Mouse (Mus musculus): ENCODE data around the gene Exoc3l. TPM values are rescaled to one million over a fixed set of nuclear protein-coding genes. Genes with fewer than 3 reads are reported as not detected.

The Exoc3l gene
- total and polyA plus RNA-seq, 2 experiments from 2014 or later: 2.4 to 8.0 TPM

DNA sequence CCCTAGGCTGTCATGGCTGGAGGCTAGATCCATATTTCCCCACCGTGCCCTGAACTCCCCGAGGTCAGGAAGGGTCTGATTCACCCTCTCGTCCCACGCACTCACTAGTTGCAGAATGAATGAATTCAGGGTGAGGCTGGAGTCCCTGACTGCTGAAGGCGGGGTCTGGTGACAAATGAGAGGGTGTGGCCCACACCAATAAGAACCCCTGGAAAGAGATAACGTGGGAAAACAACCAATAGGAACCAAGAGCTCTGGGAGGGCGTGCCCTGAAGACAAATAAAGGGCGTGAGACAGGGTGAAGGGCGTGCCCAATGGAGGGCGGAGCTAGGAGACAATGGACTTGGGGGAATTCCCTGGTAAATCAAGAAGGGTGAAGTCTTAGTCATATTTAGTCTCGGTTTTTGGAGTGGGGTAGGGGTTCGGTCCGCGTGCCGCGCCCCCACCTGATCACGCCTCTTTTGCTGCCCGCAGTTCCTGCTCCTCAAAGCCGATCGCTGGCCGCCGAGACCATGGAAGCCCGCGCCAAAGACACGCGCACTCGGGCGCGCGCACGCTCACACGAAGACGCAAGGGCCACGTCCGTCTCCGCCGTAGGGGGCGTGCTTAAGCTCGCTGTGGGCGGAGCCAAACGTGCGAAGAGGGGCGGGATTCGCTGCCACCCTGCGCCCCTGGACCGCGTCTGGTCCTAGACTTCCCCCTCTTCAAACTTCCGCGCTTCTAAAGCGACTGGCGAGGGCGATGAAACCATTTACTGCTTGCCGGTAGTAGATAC lies 6.8 kb downstream of the Exoc3l start:
- Histone ChIP-seq H3K27me3 (ENCODE audit: insufficient read depth, low read length) (no peaks in the 10 kb centered on the region), H3K36me3 (ENCODE audit: insufficient read depth, low read length) (no peaks in the 10 kb centered on the region), H3K4me2 (ENCODE audit: low read depth, low read length) (peak overlapping the region; percentile 72), H3K27ac (peak overlapping the region; percentile 94), H3K9me3 (ENCODE audit: low read length) (no peaks in the 10 kb centered on the region), H3K4me3 (ENCODE audit: low read length) (peak overlapping the region; percentile 54), H3K9ac (replicated peaks; ENCODE audit: low read length) (peak overlapping the region; percentile 74), H3K4me1 (ENCODE audit: insufficient read depth, low read length) (peaks cover 18% of the 10 kb centered on the region; the same call in 1 of the 2 replicates)
- 1% methylated on average over 53 of the region's 53 CpGs for WGBS
- DNase-seq (ENCODE audit: low spot score) (peak; percentile 99), ATAC-seq (peak; percentile 93)
- TF ChIP-seq CTCF (IDR thresholded peaks at IDR 0.05; ENCODE audit: low read depth): peak; percentile 53

DNA sequence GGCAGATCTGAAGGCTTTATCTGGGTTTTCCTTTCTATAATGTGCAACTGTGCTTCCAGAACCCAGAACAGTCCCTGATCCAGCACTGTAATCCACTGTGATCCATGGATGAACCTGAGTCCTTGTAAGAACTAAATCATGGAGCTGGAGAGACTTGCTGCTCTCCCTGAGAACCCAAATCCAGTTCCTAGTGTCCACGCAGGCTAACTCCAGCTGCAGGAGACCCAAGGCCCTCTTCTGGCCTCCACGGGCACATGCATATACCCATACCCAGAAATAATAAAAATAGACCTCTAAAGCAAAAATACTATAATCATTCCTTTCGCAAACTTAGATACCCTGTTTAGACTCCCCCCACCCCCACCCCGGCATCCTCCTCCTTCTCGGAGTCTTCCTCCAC lies 7.7 kb downstream of the Exoc3l start:
- H3K4me3 ChIP-seq (ENCODE audit: low read length): peak overlapping the region; percentile 54
- TF ChIP-seq CTCF (IDR thresholded peaks at IDR 0.05; ENCODE audit: low read depth): no peak; the same call in 1 of the 2 replicates
- no peaks in the 10 kb centered on the region for H3K27me3 ChIP-seq (ENCODE audit: insufficient read depth, low read length)
- H3K27ac ChIP-seq: no peak overlapping the region
- peaks cover 18% of the 10 kb centered on the region; the same call in 1 of the 2 replicates for H3K4me1 ChIP-seq (ENCODE audit: insufficient read depth, low read length)
- peak overlapping the region; percentile 74; the same call in 1 of the 2 replicates for H3K9ac ChIP-seq (replicated peaks; ENCODE audit: low read length)
- ATAC-seq: no peak
- no peak for DNase-seq (ENCODE audit: low spot score)
- H3K4me2 ChIP-seq (ENCODE audit: low read depth, low read length): peak overlapping the region; percentile 72
- H3K9me3 ChIP-seq (ENCODE audit: low read length): no peaks in the 10 kb centered on the region
- 67% methylated on average over 5 of the region's 5 CpGs for WGBS
- H3K36me3 ChIP-seq (ENCODE audit: insufficient read depth, low read length): no peaks in the 10 kb centered on the region

DNA sequence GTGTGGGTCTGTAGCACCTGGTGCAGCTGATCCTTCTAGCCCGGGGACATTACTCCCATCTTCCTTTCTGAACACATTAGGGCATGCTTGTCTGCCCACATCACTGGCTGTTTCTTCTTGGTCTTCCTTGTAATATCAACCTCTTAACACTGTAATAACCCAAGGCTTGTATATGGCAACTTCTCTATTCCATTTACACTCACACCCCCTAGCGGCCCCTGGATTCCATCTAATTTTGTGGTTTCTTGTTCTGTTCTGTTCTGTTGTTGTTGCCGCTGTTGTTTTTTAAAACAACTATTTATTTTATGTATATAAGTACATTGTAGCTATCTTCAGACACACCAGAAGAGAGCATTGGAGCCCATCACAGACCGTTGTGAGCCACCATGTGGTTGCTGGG lies 9.0 kb downstream of the Exoc3l start:
- Histone ChIP-seq H3K27ac (no peak overlapping the region), H3K4me2 (ENCODE audit: low read depth, low read length) (peak overlapping the region; percentile 37), H3K4me3 (ENCODE audit: low read length) (no peak overlapping the region), H3K9me3 (ENCODE audit: low read length) (no peaks in the 10 kb centered on the region), H3K36me3 (ENCODE audit: insufficient read depth, low read length) (no peaks in the 10 kb centered on the region), H3K27me3 (ENCODE audit: insufficient read depth, low read length) (no peaks in the 10 kb centered on the region), H3K9ac (replicated peaks; ENCODE audit: low read length) (no peak overlapping the region), H3K4me1 (ENCODE audit: insufficient read depth, low read length) (peaks cover 18% of the 10 kb centered on the region; the same call in 1 of the 2 replicates)
- 81% methylated on average over 4 of the region's 4 CpGs for WGBS
- DNase-seq (ENCODE audit: low spot score) (no peak), ATAC-seq (no peak)
- no peak for TF ChIP-seq CTCF (IDR thresholded peaks at IDR 0.05; ENCODE audit: low read depth)

DNA sequence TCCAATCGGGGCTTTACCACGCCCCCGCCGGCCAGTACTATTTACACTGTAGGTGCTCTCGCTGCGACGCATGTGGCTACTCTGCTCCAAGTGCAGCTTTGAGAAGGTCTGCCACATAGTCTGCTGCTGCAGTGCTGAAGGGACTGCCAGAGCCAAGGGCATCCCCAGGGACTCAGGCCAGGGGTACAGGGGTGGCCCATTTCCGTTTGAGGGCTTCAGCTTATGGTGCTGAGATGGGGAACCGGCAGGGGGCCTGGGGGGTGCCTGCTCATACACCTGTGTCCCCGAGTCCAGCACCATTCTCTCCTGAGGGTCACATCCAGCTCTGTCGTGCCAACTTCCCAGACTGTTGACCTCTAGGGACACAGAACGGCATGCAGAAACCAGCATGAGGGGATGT lies 10.4 kb downstream of the Exoc3l start:
- H3K9me3 ChIP-seq (ENCODE audit: low read length): no peaks in the 10 kb centered on the region
- ATAC-seq (no peak), DNase-seq (ENCODE audit: low spot score) (no peak)
- no peaks in the 10 kb centered on the region for H3K27me3 ChIP-seq (ENCODE audit: insufficient read depth, low read length)
- H3K36me3 ChIP-seq (ENCODE audit: insufficient read depth, low read length): no peaks in the 10 kb centered on the region
- TF ChIP-seq CTCF (IDR thresholded peaks at IDR 0.05; ENCODE audit: low read depth): no peak
- WGBS: 43% methylated on average over 12 of the region's 12 CpGs
- no peak overlapping the region for H3K9ac ChIP-seq (replicated peaks; ENCODE audit: low read length)
- no peak overlapping the region for H3K4me2 ChIP-seq (ENCODE audit: low read depth, low read length)
- no peak overlapping the region for H3K27ac ChIP-seq
- H3K4me1 ChIP-seq (ENCODE audit: insufficient read depth, low read length): peaks cover 18% of the 10 kb centered on the region; the same call in 1 of the 2 replicates
- no peak overlapping the region for H3K4me3 ChIP-seq (ENCODE audit: low read length)

DNA sequence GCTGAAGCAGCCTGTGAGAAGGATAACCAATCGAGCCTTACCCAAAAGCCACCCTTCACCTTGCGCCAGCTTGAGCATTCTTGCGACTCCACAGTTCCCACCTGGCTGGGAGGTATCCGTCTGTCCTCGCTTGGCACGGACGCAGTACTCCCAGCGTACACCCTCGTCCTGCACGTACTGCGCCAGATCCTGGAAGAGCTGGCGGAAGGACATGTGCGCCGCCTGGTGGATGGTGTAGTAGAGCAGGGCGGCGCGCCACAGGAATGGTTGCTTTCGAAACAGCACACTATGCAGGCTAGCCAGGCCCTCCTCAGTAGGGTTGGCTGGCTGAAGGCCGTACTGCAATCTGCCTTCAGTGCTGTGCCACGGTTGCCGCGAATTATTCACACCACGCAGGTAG lies 12.8 kb downstream of the Exoc3l start:
- DNase-seq (ENCODE audit: low spot score) (no peak), ATAC-seq (peak; percentile 31; the same call in 1 of the 2 replicates)
- Histone ChIP-seq H3K27ac (no peak overlapping the region), H3K9me3 (ENCODE audit: low read length) (no peaks in the 10 kb centered on the region), H3K27me3 (ENCODE audit: insufficient read depth, low read length) (no peaks in the 10 kb centered on the region), H3K9ac (replicated peaks; ENCODE audit: low read length) (no peak overlapping the region), H3K4me2 (ENCODE audit: low read depth, low read length) (no peak overlapping the region), H3K36me3 (ENCODE audit: insufficient read depth, low read length) (no peaks in the 10 kb centered on the region), H3K4me3 (ENCODE audit: low read length) (no peak overlapping the region), H3K4me1 (ENCODE audit: insufficient read depth, low read length) (peaks cover 17% of the 10 kb centered on the region)
- peak; percentile 75 for TF ChIP-seq CTCF (IDR thresholded peaks at IDR 0.05; ENCODE audit: low read depth)
- 31% methylated on average over 23 of the region's 23 CpGs for WGBS

DNA sequence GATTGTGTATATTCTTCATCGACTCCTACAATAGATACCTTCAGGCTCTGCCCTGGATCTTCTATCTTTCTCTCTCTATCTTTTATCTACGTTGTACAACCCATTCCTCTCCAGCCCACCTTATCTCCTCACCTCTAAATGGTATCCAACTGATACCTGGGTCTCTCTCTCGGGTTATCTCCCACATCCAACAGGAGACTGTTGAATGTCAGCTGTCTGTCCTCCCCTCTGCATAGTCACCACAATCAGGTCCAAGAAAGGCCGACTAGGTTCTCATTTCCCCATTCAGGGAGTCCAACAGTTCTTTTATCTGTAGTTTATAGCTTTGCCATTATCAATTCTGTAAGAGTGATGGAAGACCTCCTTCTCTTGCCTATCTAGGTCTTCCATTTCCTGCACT lies 13.7 kb downstream of the Exoc3l start:
- ATAC-seq: no peak
- Histone ChIP-seq H3K27me3 (ENCODE audit: insufficient read depth, low read length) (no peaks in the 10 kb centered on the region), H3K4me2 (ENCODE audit: low read depth, low read length) (no peak overlapping the region), H3K9ac (replicated peaks; ENCODE audit: low read length) (no peak overlapping the region), H3K9me3 (ENCODE audit: low read length) (no peaks in the 10 kb centered on the region), H3K4me3 (ENCODE audit: low read length) (no peak overlapping the region), H3K27ac (no peak overlapping the region), H3K36me3 (ENCODE audit: insufficient read depth, low read length) (no peaks in the 10 kb centered on the region), H3K4me1 (ENCODE audit: insufficient read depth, low read length) (peaks cover 17% of the 10 kb centered on the region)
- no peak for TF ChIP-seq CTCF (IDR thresholded peaks at IDR 0.05; ENCODE audit: low read depth)
- WGBS: 92% methylated on average over 4 of the region's 4 CpGs
- no peak for DNase-seq (ENCODE audit: low spot score)

DNA sequence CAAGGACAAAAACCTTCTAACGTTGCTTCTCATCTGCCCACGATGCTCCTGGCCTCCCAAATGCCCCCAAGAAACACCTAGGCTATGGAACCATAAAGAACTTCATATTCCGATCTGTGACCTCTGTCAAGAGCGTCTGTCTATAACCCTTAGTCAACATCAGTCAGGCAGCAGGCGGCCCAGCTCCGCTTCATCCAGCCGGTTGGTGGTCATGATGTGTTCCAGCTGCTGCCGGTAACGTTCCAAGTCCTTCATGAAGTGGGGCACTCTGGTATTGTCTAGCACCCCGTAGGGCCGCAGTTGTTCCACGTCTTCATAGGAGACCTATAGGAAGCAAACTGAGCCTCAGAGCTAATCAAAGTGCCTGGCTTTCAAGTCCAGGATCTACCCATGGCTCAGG lies 14.1 kb downstream of the Exoc3l start:
- 86% methylated on average over 12 of the region's 12 CpGs for WGBS
- DNase-seq (ENCODE audit: low spot score) (no peak), ATAC-seq (no peak)
- no peak overlapping the region for H3K27ac ChIP-seq
- no peak for TF ChIP-seq CTCF (IDR thresholded peaks at IDR 0.05; ENCODE audit: low read depth)
- peaks cover 2% of the 10 kb centered on the region; the same call in 1 of the 2 replicates for H3K27me3 ChIP-seq (ENCODE audit: insufficient read depth, low read length)
- no peak overlapping the region for H3K4me2 ChIP-seq (ENCODE audit: low read depth, low read length)
- H3K4me1 ChIP-seq (ENCODE audit: insufficient read depth, low read length): peaks cover 17% of the 10 kb centered on the region
- no peak overlapping the region for H3K9ac ChIP-seq (replicated peaks; ENCODE audit: low read length)
- H3K9me3 ChIP-seq (ENCODE audit: low read length): no peaks in the 10 kb centered on the region
- H3K36me3 ChIP-seq (ENCODE audit: insufficient read depth, low read length): no peaks in the 10 kb centered on the region
- no peak overlapping the region for H3K4me3 ChIP-seq (ENCODE audit: low read length)
